Mouse (Mus musculus): ENCODE measurements around the gene Plcb1.

DNA sequence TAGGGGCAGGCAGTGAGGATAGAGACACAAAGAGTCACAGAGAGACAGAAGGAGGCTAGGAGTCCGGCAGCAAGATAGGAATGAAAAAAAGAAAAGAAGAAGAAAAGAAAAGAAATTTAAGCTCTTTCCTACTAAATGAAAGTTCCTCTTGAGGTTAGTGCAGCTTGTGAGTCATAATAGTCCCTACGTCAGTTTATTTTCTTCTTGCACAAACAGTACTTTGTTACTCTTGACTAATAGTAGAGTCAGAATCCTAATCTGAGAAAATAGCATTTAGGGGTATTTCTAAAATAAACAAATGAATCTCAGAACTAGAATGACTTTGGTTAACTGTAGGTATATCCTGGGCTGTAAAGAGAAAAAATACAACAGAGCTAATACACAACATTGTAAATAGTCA, 21.4 kb upstream of the Plcb1 start:
- no peak for TF ChIP-seq GATA1 (IDR thresholded peaks at IDR 0.05; ENCODE audit: borderline replicate concordance, low read length)
- no peak for TF ChIP-seq FLI1 (IDR thresholded peaks at IDR 0.05; ENCODE audit: low read length)

Data from megakaryocyte, embryonic 14.5 days (primary cell).